Mouse (Mus musculus): ENCODE measurements around the gene E130308A19Rik.

E130308A19Rik gene

DNA sequence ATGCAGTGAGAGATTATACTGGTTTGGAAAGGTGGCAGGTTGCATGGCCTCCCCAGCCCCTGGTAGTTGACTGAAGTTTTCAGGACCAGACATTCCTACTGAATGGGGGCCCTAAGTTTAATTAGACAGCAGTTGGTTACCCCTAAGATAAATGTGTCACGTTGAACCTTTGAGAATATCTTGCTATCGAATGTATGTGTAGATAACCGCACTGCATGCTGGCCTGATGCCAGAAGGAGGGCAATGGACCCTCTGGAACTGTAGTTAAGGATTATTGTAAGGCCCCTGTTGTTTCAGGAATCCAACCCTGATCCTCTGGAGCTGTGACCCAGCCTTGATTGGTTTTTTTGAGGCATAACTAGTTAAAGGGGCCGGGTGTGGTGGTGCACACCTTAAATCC is 58.3 kb downstream of the E130308A19Rik start:
- no peak for DNase-seq

- DNase-seq, result peak; percentile 82 to 85
These were observed 60.7 kb downstream of the E130308A19Rik start for GRCm38 (mm10) chr4:59686716-59687115.

- no peak for DNase-seq
These were observed 63.0 kb downstream of the E130308A19Rik start for GRCm38 (mm10) chr4:59689055-59689454.

- DNase-seq, result no peak
These were observed 64.1 kb downstream of the E130308A19Rik start for GRCm38 (mm10) chr4:59690145-59690544.

GRCm38 (mm10) chr4:59696846-59697245 is 70.8 kb downstream of the E130308A19Rik start:
- no peak for DNase-seq

- no peak for DNase-seq
These were observed 71.9 kb downstream of the E130308A19Rik start for GRCm38 (mm10) chr4:59697869-59698268.

GRCm38 (mm10) chr4:59699014-59699792 is 73.2 kb downstream of the E130308A19Rik start:
- DNase-seq, result no peak

DNA sequence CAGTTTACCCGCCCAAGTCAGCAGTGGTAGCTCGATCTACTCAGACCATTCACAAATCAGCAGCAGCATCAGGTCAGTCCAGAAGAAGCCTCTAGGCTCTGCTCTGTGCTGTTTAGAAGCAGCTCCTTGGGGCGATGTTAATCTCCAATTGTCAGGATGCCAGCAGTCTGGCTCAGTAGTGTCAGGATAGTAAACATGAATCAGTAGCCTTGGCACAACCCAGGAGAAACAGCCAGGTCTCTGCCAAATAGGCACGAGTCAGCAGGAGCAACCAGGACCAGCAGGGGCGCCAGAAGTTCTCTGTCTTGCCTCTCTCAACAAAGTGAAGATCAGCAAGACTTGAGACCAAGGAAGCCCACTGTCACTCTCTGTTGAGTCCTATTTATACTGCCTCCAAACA is 83.3 kb downstream of the E130308A19Rik start:
- DNase-seq, result peak; percentile 59 to 63

DNA sequence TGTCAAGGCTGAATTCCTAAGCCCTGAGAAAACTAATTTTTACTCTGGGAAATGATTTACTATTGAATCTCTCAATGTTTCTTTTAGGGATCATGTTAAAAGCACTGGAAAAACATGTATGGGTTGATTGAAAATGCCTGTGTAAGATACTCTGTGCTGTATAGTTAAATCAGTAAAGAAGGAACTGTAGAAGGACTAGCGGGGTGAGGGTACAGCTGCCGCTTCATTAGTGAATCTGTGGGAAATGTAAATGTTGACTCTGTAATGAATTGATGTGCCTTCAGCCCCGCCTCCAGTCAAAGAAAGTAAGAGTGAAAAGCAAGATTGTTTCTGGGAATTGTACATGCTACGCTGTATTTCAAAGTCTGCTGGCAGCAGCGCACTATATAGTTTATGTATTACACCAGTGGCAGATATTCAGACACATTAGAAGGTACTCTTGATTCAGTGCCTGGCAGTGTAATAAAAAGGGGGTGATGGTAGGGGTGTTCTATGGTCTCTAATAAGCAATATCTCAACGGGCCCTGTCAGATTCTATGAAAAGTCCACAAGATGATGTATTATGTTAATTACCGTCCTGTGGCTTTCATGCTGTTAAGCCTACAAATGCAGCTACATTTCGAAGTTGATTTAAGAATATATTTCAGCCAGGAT is 84.9 kb downstream of the E130308A19Rik start:
- no peak for DNase-seq

DNA sequence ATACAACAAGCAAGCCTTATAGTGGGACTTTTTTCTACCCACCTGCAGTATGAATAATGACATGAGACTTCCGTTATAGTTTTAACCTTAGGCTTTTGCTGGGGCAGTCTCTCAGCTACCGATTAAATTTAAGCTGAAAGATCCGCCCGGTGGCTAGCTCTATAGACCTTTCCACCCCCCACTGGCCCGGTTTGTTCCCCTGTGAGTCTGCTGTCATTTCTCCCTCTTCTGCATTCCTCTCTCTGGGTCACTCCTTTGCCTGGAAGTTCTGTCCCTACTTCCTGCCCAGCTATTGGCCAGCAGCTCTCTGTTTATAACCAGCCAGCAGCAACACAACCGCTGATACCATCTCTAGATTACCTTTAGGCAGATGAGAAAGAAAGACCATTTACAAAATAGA is 86.4 kb downstream of the E130308A19Rik start:
- no peak for DNase-seq

DNA sequence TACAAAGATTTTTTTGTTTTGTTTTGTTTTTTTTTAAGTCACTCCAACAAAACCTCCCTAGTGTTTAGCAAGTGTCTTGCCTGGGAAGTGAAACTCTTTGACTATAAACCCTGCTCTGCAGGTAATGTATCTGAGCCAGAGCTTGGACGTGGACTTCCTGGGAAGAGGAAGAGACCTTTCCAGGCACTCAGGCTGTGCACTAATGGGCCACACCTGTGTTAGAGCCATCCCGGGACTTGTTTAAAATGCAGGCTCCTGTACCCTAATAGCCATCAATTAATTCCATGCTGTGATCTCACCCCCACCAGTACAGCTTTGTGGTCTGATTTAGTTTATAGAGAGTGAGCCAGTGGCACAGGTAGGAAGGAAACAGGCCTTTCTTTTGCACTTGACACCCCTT is 86.9 kb downstream of the E130308A19Rik start:
- no peak for DNase-seq

GRCm38 (mm10) chr4:59714472-59714871 is 88.5 kb downstream of the E130308A19Rik start:
- DNase-seq, result no peak

DNA sequence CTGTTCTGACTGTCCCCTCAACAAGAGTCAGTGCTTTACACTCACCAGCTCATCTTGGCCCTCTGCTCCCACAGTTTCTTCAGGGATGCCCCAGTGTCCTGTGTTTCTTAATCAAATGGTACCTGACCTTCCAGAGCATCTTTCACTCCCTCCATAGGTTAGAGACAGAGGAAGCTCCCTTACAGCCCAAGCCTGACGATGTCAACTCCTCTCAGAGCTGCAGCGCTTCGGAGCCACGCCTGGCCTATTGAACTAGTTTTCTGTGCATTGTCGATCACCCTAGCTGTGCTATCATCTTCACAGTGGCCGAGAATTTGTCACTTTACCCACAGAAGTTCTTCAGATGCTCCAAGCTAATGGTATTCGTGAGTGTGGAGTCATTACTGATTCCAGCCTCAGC is 88.9 kb downstream of the E130308A19Rik start:
- no peak for DNase-seq

GRCm38 (mm10) chr4:59715531-59715930 is 89.5 kb downstream of the E130308A19Rik start:
- no peak for DNase-seq

GRCm38 (mm10) chr4:59717349-59717748 is 91.3 kb downstream of the E130308A19Rik start:
- no peak for DNase-seq

GRCm38 (mm10) chr4:59718542-59718941 is 92.5 kb downstream of the E130308A19Rik start:
- DNase-seq, result no peak

DNA sequence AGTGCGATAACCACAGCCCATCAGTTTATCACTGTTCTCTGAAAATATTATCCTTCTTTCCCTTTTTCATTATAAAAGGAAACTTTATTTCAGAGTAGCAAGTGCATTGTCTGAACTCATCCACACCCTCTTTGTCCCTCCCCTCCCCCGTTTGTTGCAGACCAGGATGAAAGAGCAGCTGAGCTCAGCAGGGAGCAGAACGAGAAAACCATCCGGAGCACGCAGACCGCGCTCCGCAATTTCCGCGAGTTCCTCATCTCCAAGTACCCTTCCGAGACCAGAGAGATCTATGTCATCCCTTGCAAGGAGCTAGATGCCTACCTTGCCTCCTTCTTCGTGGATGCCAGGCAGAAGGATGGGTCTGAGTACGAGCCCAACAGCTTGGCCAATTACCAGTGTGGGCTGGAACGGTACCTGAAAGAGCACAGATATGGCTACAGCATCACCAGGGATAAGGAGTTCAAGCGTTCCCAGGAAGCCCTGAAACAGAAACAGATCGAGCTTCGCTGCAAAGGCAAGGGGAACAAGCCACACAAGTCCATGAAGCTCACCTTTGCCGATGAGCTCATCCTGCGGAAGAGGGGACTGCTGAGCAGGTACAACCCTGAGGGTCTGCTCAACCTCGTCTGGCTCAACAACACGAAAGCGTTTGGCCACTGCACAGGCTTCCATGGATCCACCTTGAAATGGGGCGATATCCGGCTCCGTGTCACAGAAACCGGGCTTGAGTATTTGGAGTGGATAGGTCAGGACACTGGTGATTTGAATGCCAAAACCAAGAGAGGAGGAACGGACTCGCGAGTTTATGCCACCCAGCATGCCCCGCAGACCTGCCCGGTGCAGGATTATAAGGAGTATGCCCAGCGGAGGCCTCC is 93.7 kb downstream of the E130308A19Rik start:
- peak; percentile 33 to 37 for DNase-seq

DNA sequence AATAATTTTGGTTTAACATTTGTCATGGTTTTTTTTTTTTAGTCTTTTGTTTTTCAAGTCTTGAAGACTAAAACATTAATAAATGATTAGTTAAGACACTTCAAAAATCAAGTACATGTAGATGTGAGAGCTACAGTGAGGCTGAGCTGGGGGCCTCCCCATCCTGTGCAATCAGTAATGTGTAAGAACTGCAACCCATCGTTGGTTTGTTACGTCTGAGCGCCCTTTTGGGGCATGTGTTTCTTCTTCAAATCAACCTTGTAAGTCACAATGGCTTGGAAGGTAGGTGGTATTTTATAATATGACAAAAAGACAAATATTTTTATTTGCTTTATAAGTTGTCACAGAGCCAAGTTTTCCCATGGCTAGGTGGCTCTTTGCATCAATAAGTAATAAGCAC is 95.8 kb downstream of the E130308A19Rik start:
- DNase-seq, result no peak

DNA sequence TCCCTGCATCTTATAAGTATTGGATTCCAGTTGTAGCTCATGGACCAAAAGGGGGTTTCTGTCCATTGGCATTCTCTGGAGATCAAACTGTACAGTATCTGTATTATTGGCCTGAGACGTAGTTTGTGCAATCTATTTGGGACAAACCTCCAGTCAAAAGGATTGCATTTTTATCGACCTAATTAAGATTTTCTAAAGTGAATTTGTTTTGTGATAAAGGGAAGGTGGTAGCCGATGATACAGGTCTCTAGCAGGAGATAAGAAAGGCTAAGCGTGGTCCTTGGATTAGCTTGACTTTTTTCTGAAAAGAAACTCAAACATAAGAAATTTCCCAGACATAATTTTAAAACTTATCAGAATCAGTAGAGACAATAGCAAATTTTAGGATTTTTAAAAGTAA is 99.6 kb downstream of the E130308A19Rik start:
- no peak for DNase-seq

- DNase-seq, result no peak
These were observed 100.5 kb downstream of the E130308A19Rik start for GRCm38 (mm10) chr4:59726501-59726900.

DNA sequence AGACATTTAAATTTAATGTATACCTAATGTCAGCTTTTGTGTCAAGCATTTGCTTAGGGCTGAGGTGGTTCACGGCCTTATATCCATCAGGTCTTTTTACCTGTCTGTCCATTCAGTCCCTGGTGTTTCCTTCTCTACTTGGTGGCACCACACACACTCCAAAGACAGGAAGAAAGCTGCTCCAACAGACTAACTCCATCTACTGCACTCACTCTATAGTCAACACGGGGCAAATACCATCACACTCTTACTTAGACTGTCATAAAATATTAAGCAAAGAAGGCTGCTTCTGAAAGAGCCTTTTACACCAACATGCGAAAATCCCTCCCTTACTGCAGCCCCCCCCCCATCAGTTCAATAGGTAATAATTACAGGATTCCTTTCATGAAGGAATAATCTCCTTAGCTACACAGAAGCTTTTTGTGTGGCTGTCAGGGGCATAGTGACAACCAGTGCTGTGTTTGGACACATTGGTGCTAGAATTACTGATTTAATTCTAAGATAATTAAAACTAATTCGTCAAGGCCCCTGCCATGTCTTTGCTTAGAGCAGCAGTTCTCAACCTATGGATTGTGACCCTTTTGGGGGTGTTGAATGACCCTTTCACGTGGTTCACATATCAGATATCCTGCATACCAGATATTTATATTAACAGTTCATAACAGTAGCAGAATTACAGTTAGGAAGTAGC is 101.3 kb downstream of the E130308A19Rik start:
- no peak for DNase-seq

GRCm38 (mm10) chr4:59727878-59728261 is 101.9 kb downstream of the E130308A19Rik start:
- no peak for DNase-seq

- no peak for DNase-seq
These were observed 102.8 kb downstream of the E130308A19Rik start for GRCm38 (mm10) chr4:59728839-59729238.
